Mouse (Mus musculus): ENCODE measurements around the gene Vamp3. TPM values are rescaled to one million over a fixed set of nuclear protein-coding genes. Genes with fewer than 3 reads are reported as not detected.
A peak's percentile ranks its signal among the peaks of the same experiment; 100 is the strongest.

Gene Vamp3
- polyA plus RNA-seq (2012; rRNA removed) = 29.4 and 40.6 TPM in 2 replicates

- Histone ChIP-seq H3K27ac (ENCODE audit: insufficient read depth, low read depth, low read length) (peak within 1 kb of the TSS; percentile 91), H3K4me1 (ENCODE audit: control insufficient read depth, insufficient read depth, low read length) (peaks cover 18% of the 10 kb centered on the region), H3K4me3 (ENCODE audit: insufficient read depth, low read depth, low read length) (peak within 1 kb of the TSS; percentile 83), H3K36me3 (ENCODE audit: control insufficient read depth, insufficient read depth, low read length) (peaks cover 4% of the 10 kb centered on the region; the same call in 1 of the 2 replicates), H3K27me3 (replicated peaks; ENCODE audit: control insufficient read depth, insufficient read depth, low read length) (no peaks in the 10 kb centered on the region)
- DNase-seq = peak; percentile 99
- TF ChIP-seq POLR2A (IDR thresholded peaks at IDR 0.05; ENCODE audit: low read depth, low read length) (peak; percentile 35), CTCF (conservative IDR thresholded peaks at IDR 0.05; ENCODE audit: insufficient read depth, insufficient read length, low read depth, low read length) (no peak)
- under 1% methylated on average over 114 of the region's 114 CpGs for WGBS
These were observed at the start of gene Vamp3 for GRCm38 (mm10) chr4:151057347-151058321. Gene Vamp3, minus strand, starts transcription at chr4:151057963.

GRCm38 (mm10) chr4:151106468-151106867, 48.7 kb upstream of the Vamp3 start:
- WGBS = 33% methylated on average over 10 of the region's 10 CpGs
- H3K27ac ChIP-seq (ENCODE audit: insufficient read depth, low read depth, low read length) = no peak overlapping the region
- no peaks in the 10 kb centered on the region for H3K27me3 ChIP-seq (replicated peaks; ENCODE audit: control insufficient read depth, insufficient read depth, low read length)

GRCm38 (mm10) chr4:151105886-151106285, 48.1 kb upstream of the Vamp3 start:
- no peak for TF ChIP-seq POLR2A (IDR thresholded peaks at IDR 0.05; ENCODE audit: low read depth, low read length)
- TF ChIP-seq CTCF (conservative IDR thresholded peaks at IDR 0.05; ENCODE audit: insufficient read depth, insufficient read length, low read depth, low read length) = no peak
- H3K4me3 ChIP-seq (ENCODE audit: insufficient read depth, low read depth, low read length) = no peak overlapping the region
- DNase-seq = no peak
- no peak overlapping the region for H3K27ac ChIP-seq (ENCODE audit: insufficient read depth, low read depth, low read length)
- 67% methylated on average over 6 of the region's 6 CpGs for WGBS
- no peaks in the 10 kb centered on the region for H3K36me3 ChIP-seq (ENCODE audit: control insufficient read depth, insufficient read depth, low read length)
- H3K4me1 ChIP-seq (ENCODE audit: control insufficient read depth, insufficient read depth, low read length) = no peaks in the 10 kb centered on the region
- H3K27me3 ChIP-seq (replicated peaks; ENCODE audit: control insufficient read depth, insufficient read depth, low read length) = no peaks in the 10 kb centered on the region

More at GRCm38 (mm10) chr4:151106468-151106867, 48.7 kb upstream of the Vamp3 start:
- Histone ChIP-seq H3K4me1 (ENCODE audit: control insufficient read depth, insufficient read depth, low read length) (no peaks in the 10 kb centered on the region), H3K36me3 (ENCODE audit: control insufficient read depth, insufficient read depth, low read length) (no peaks in the 10 kb centered on the region), H3K4me3 (ENCODE audit: insufficient read depth, low read depth, low read length) (no peak overlapping the region)
- no peak for DNase-seq
- TF ChIP-seq CTCF (conservative IDR thresholded peaks at IDR 0.05; ENCODE audit: insufficient read depth, insufficient read length, low read depth, low read length) (no peak), POLR2A (IDR thresholded peaks at IDR 0.05; ENCODE audit: low read depth, low read length) (no peak)

- TF ChIP-seq CTCF (conservative IDR thresholded peaks at IDR 0.05; ENCODE audit: insufficient read depth, insufficient read length, low read depth, low read length) (no peak), POLR2A (IDR thresholded peaks at IDR 0.05; ENCODE audit: low read depth, low read length) (no peak)
- Histone ChIP-seq H3K27me3 (replicated peaks; ENCODE audit: control insufficient read depth, insufficient read depth, low read length) (no peaks in the 10 kb centered on the region), H3K4me1 (ENCODE audit: control insufficient read depth, insufficient read depth, low read length) (no peaks in the 10 kb centered on the region), H3K27ac (ENCODE audit: insufficient read depth, low read depth, low read length) (no peak overlapping the region), H3K4me3 (ENCODE audit: insufficient read depth, low read depth, low read length) (no peak overlapping the region), H3K36me3 (ENCODE audit: control insufficient read depth, insufficient read depth, low read length) (no peaks in the 10 kb centered on the region)
- no peak for DNase-seq
- WGBS = 80% methylated on average over 10 of the region's 10 CpGs
These were observed 46.4 kb upstream of the Vamp3 start for GRCm38 (mm10) chr4:151104147-151104546.

GRCm38 (mm10) chr4:151103646-151104045, 45.9 kb upstream of the Vamp3 start:
- no peak for DNase-seq
- TF ChIP-seq POLR2A (IDR thresholded peaks at IDR 0.05; ENCODE audit: low read depth, low read length) (no peak), CTCF (conservative IDR thresholded peaks at IDR 0.05; ENCODE audit: insufficient read depth, insufficient read length, low read depth, low read length) (no peak)
- no peaks in the 10 kb centered on the region for H3K4me1 ChIP-seq (ENCODE audit: control insufficient read depth, insufficient read depth, low read length)
- H3K27ac ChIP-seq (ENCODE audit: insufficient read depth, low read depth, low read length) = no peak overlapping the region
- H3K4me3 ChIP-seq (ENCODE audit: insufficient read depth, low read depth, low read length) = no peak overlapping the region
- H3K27me3 ChIP-seq (replicated peaks; ENCODE audit: control insufficient read depth, insufficient read depth, low read length) = no peaks in the 10 kb centered on the region
- H3K36me3 ChIP-seq (ENCODE audit: control insufficient read depth, insufficient read depth, low read length) = no peaks in the 10 kb centered on the region
- 77% methylated on average over 11 of the region's 11 CpGs for WGBS

- no peak overlapping the region for H3K4me3 ChIP-seq (ENCODE audit: insufficient read depth, low read depth, low read length)
- H3K27ac ChIP-seq (ENCODE audit: insufficient read depth, low read depth, low read length) = no peak overlapping the region
- no peak for DNase-seq
- H3K4me1 ChIP-seq (ENCODE audit: control insufficient read depth, insufficient read depth, low read length) = 0 out of 2 replicates have a peak, but pooled peaks cover 2% of the 10 kb centered on the region
- H3K27me3 ChIP-seq (replicated peaks; ENCODE audit: control insufficient read depth, insufficient read depth, low read length) = no peaks in the 10 kb centered on the region
- no peaks in the 10 kb centered on the region for H3K36me3 ChIP-seq (ENCODE audit: control insufficient read depth, insufficient read depth, low read length)
- TF ChIP-seq POLR2A (IDR thresholded peaks at IDR 0.05; ENCODE audit: low read depth, low read length) (no peak), CTCF (conservative IDR thresholded peaks at IDR 0.05; ENCODE audit: insufficient read depth, insufficient read length, low read depth, low read length) (no peak)
- 78% methylated on average over 11 of the region's 11 CpGs for WGBS
These were observed 39.3 kb upstream of the Vamp3 start for GRCm38 (mm10) chr4:151097104-151097438.
